Mouse (Mus musculus): ENCODE results near the gene Mrpl39.

The Mrpl39 gene

GRCm38 (mm10) chr16:84737358-84737757, 1.8 kb upstream of the Mrpl39 start:
- DNase-seq, result no peak

- DNase-seq, result no peak
Observed at GRCm38 (mm10) chr16:84734806-84735165, 756 bp downstream of the Mrpl39 start.

GRCm38 (mm10) chr16:84720670-84721069, 14.9 kb downstream of the Mrpl39 start:
- no peak for DNase-seq

GRCm38 (mm10) chr16:84718250-84718649, 17.3 kb downstream of the Mrpl39 start:
- DNase-seq, result no peak

- DNase-seq, result no peak
Observed at GRCm38 (mm10) chr16:84717618-84718248, 17.8 kb downstream of the Mrpl39 start.

- DNase-seq, result no peak
Observed at GRCm38 (mm10) chr16:84716724-84717617, 18.6 kb downstream of the Mrpl39 start.

GRCm38 (mm10) chr16:84716197-84716596, 19.3 kb downstream of the Mrpl39 start:
- no peak for DNase-seq

- DNase-seq, result no peak
Observed at GRCm38 (mm10) chr16:84714978-84715377, 20.6 kb downstream of the Mrpl39 start.

GRCm38 (mm10) chr16:84713926-84714325, 21.6 kb downstream of the Mrpl39 start:
- DNase-seq, result no peak

GRCm38 (mm10) chr16:84713156-84713555, 22.4 kb downstream of the Mrpl39 start:
- DNase-seq, result no peak

- no peak for DNase-seq
Observed at GRCm38 (mm10) chr16:84708649-84709048, 26.9 kb downstream of the Mrpl39 start.

GRCm38 (mm10) chr16:84707802-84708201, 27.7 kb downstream of the Mrpl39 start:
- DNase-seq, result no peak

- DNase-seq, result no peak
Observed at GRCm38 (mm10) chr16:84706571-84706970, 29.0 kb downstream of the Mrpl39 start.

- no peak for DNase-seq
Observed at GRCm38 (mm10) chr16:84705507-84705906, 30.0 kb downstream of the Mrpl39 start.

- no peak for DNase-seq
Observed at GRCm38 (mm10) chr16:84704661-84705240, 30.8 kb downstream of the Mrpl39 start.

- no peak for DNase-seq
Observed at GRCm38 (mm10) chr16:84703769-84704660, 31.5 kb downstream of the Mrpl39 start.

- peak; percentile 68 to 74 for DNase-seq
Observed at GRCm38 (mm10) chr16:84703129-84703768, 32.3 kb downstream of the Mrpl39 start.

- peak in 1 of 2 experiments; percentile 48 for DNase-seq
Observed at GRCm38 (mm10) chr16:84702230-84703128, 33.1 kb downstream of the Mrpl39 start.

- no peak for DNase-seq
Observed at GRCm38 (mm10) chr16:84701041-84701440, 34.5 kb downstream of the Mrpl39 start.

- no peak for DNase-seq
Observed at GRCm38 (mm10) chr16:84698708-84699107, 36.8 kb downstream of the Mrpl39 start.

- no peak for DNase-seq
Observed at GRCm38 (mm10) chr16:84696178-84696577, 39.4 kb downstream of the Mrpl39 start.

Measured in thymus, postnatal 36 days (tissue).